Mouse (Mus musculus): Measurements from ENCODE around the gene Luzp1.

The Luzp1 gene

DNA sequence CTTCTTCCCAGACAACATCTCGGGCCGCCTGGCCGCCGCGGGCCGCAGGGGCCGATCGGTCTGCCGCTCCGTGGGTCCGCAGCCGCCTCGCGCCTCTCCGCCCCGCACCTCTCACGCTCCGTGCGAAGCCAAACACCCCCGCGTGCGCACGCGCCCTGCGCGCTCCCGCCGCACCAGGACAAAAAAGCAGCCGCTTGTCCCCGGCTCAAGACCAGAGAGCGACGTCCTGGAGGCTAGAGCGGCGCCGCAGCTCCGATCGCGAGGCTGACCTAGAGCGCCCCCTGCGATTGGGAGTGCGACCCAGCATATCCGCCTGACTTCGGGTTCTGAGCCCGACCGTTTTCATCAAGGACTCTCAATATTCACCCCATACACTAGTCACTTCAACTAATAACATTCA, 133.0 kb downstream of the Luzp1 start, which contains the start of gene Kdm1a:
Kdm1a (minus strand) TSS at position 156 of the 400 bp plus-strand sequence.
- in situ Hi-C loops (cut with MseI, MboI): loop anchor here in 1 of 2 experiments (25.0 kb wide), 1 partner anchor 215 kb away; no protein-coding TSS in a partner anchor

Data from mouse trophoblast stem cell (cell line).